Mouse (Mus musculus): ENCODE data around the gene Sycp2. TPM values are rescaled to one million over a fixed set of nuclear protein-coding genes. Genes with fewer than 3 reads are reported as not detected.

Gene Sycp2
- polyA plus RNA-seq, 1 experiment from 2014 or later = 0.20 TPM

DNA sequence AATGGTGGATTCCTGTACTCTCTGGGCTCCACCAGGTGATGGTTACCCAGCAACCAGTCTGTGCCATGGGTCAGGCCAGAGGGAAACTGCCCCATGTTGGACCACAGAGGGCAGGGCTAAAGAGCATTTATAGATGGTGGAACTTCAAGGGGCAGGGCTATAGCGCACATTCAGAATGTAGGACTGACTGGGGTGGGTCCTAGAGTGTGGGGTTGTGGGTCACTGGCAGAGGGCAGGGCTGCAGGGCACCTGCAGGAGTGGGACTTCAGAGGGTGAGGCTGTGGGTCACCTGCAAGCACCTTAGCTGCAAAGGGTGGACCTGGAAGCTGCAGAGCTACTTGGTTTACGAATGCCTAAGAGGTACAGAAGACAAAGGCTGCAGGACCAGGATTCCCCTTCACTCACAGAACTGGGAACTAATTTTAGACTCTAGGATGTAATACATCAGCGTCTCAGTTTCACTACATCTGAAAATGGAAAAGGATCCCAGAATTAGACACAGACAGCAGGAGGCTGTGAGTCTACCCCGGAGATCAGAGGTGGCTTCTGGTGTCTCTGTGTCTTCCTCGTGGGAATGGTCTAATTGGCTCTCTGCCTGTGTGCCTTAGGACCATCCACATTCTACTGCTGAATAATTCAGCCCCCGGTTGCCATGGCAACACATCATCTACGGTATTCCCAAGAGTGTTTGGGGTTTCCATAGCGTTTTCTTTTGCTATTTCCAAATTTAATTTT lies 103.9 kb downstream of the Sycp2 start:
- H3K9me3 ChIP-seq (replicated peaks; ENCODE audit: control insufficient read depth, low read length) = no peaks in the 10 kb centered on the region
- H3K4me3 ChIP-seq (ENCODE audit: low read length) = no peak overlapping the region
- no peaks in the 10 kb centered on the region for H3K4me1 ChIP-seq (ENCODE audit: control insufficient read depth, insufficient read depth, low read length)
- H3K4me2 ChIP-seq (ENCODE audit: low read depth, low read length) = no peak overlapping the region
- H3K27ac ChIP-seq (ENCODE audit: low read length) = no peak overlapping the region
- WGBS = 66% methylated on average over 8 of the region's 8 CpGs
- ATAC-seq (replicated peaks; ENCODE audit: extremely low read depth, insufficient read depth, low FRiP score) = no peak
- no peaks in the 10 kb centered on the region for H3K27me3 ChIP-seq (ENCODE audit: control insufficient read depth, insufficient read depth, low read length)
- H3K36me3 ChIP-seq (ENCODE audit: control insufficient read depth, insufficient read depth) = no peaks in the 10 kb centered on the region
- no peak overlapping the region for H3K9ac ChIP-seq (ENCODE audit: low read length)

Other genes with a start within 250 kb of the Sycp2 start
- 21.0 and 22.9 TPM in 2 replicates for gene Ppp1r3d, start 6.8 kb upstream of the Sycp2 start, polyA plus RNA-seq (2015; fragmentation: Nextera tagmentation; extraction: Ambion mirVana)
- 6.6 and 6.8 TPM in 2 replicates for gene Fam217b, start 6.8 kb upstream of the Sycp2 start, polyA plus RNA-seq (2015; fragmentation: Nextera tagmentation; extraction: Ambion mirVana)
- gene Cdh26, start 22.8 kb upstream of the Sycp2 start, polyA plus RNA-seq (2015; fragmentation: Nextera tagmentation; extraction: Ambion mirVana) = 0.15 and 0.18 TPM in 2 replicates

Measured in heart, embryonic 16.5 days (tissue).